Mouse (Mus musculus) heart, embryonic 14.5 days (tissue): ENCODE data around the gene Htr2c. TPM values are rescaled to one million over a fixed set of nuclear protein-coding genes. Genes with fewer than 3 reads are reported as not detected.

ENCODE experiments used
- ATAC-seq: fragments of 200-750 bp; cut with Nextera tagmentation; 2 replicates; pipeline ENCODE4 v1.8.0; 2017; ENCODE audit warnings: low read depth, moderate TSS enrichment; ENCODE audit not compliant: insufficient number of reproducible peaks, insufficient read depth, low FRiP score
- H3K27ac ChIP-seq, 2 experiments: fragments of 200-500 bp in 1 of 2; fragments of 300-500 bp in 1 of 2; sonication (generic) in 1 of 2; replicated peaks in 1 of 2; 2 replicates each; pipeline ENCODE4 v1.5.1; 2012 to 2014; ENCODE audit warnings: low read depth in 2 of 2, low read length in 2 of 2, control low read depth in 1 of 2, mild to moderate bottlenecking in 1 of 2, mixed read lengths in 1 of 2; ENCODE audit not compliant: control insufficient read depth in 1 of 2, insufficient read depth in 1 of 2
- H3K27me3 ChIP-seq: fragments of 300-500 bp; sonication (generic); 2 replicates; pipeline ENCODE4 v1.6.1; 2014; ENCODE audit warnings: mild to moderate bottlenecking, low read length, control low read depth; ENCODE audit not compliant: control insufficient read depth, insufficient read depth
- H3K36me3 ChIP-seq: fragments of 300-500 bp; sonication (generic); 2 replicates; pipeline ENCODE4 v1.6.1; 2014; ENCODE audit warnings: mild to moderate bottlenecking, control low read depth, low read length, mixed read lengths; ENCODE audit not compliant: control insufficient read depth, insufficient read depth
- H3K4me1 ChIP-seq, 2 experiments: fragments of 200-500 bp in 1 of 2; fragments of 300-500 bp in 1 of 2; sonication (generic) in 1 of 2; 2 replicates each; pipeline ENCODE4 v1.6.1; 2012 to 2014; ENCODE audit warnings: low read length in 2 of 2, control low read depth in 1 of 2, mixed read lengths in 1 of 2; ENCODE audit not compliant: control insufficient read depth in 2 of 2, insufficient read depth in 2 of 2
- H3K4me2 ChIP-seq: fragments of 300-500 bp; sonication (generic); 2 replicates; pipeline ENCODE4 v1.6.1; 2014; ENCODE audit warnings: mild to moderate bottlenecking, low read length
- H3K4me3 ChIP-seq, 2 experiments: fragments of 200-500 bp in 1 of 2; fragments of 300-500 bp in 1 of 2; sonication (generic) in 1 of 2; 2 replicates each; pipeline ENCODE4 v1.5.1; 2012 to 2014; ENCODE audit warnings: low read length in 2 of 2, mild to moderate bottlenecking in 2 of 2, control low read depth in 1 of 2, low read depth in 1 of 2, moderate library complexity in 1 of 2; ENCODE audit not compliant: control insufficient read depth in 1 of 2, insufficient read depth in 1 of 2
- H3K9ac ChIP-seq: fragments of 300-500 bp; sonication (generic); 2 replicates; pipeline ENCODE4 v1.6.1; 2014; ENCODE audit warnings: mild to moderate bottlenecking, low read length
- H3K9me3 ChIP-seq: fragments of 300-500 bp; sonication (generic); 2 replicates; pipeline ENCODE4 v1.6.1; 2016; ENCODE audit warnings: low read length, control low read depth; ENCODE audit not compliant: control insufficient read depth
- WGBS: fragments of 180-500 bp; shearing (Covaris S2); extraction: QIAGEN DNeasy Blood & Tissue Kit; methylation state at CpG from one replicate; pipeline ENCODE4 v1.1.7; 2014; 5-methylcytosine and 5-hydroxymethylcytosine counted together
- polyA plus RNA-seq: library from polyadenylated mRNA; unstranded; fragments of >200 nt; fragmentation: Nextera tagmentation; extraction: Ambion mirVana; gene quantifications from 2 replicates; pipeline ENCODE4 v1.2.1, GENCODE M21; 2014

The Htr2c gene
- polyA plus RNA-seq, 1 experiment from 2014 or later = not detected

DNA sequence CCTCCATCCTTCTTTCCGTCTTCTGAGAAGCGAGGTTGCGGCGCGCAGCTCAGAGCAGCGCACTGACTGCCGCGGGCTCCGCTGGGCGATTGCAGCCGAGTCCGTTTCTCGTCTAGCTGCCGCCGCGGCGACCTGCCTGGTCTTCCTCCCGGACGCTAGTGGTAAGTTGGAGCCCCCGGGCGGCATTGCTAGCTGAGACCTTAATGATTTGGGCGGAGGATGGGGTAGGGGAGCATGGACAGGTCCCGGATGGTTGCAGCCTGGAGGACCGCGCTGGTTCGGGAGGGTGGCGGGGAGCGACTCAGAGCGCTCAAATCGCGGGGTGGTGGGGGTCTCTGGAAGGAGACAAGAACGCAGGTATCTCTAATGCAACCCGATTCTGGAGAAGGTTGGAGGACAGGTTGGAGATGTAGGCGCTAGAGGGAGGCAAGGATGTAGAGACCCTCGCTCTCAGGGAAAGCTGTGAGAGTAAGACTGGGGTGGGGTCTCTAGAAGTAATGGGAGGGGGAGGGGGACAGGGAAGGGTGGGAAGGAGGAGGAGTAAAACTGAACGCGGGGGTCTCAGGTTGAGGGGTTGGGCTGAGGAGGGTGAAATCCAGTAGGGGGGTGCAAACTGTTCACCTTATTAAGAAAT lies 718 bp downstream of the Htr2c start:
- H3K4me1 ChIP-seq = no peaks in the 10 kb centered on the region
- no peak for ATAC-seq
- H3K4me3 ChIP-seq = peak overlapping the region; percentile 30 to 35; a peak in 3 of 4 replicates
- H3K27me3 ChIP-seq = peaks cover 29% of the 10 kb centered on the region
- H3K4me2 ChIP-seq = peak overlapping the region; percentile 61
- H3K9me3 ChIP-seq = no peaks in the 10 kb centered on the region
- H3K9ac ChIP-seq = no peak overlapping the region
- H3K27ac ChIP-seq = no peak overlapping the region
- WGBS = 15% methylated on average over 37 of the region's 37 CpGs
- no peaks in the 10 kb centered on the region for H3K36me3 ChIP-seq

DNA sequence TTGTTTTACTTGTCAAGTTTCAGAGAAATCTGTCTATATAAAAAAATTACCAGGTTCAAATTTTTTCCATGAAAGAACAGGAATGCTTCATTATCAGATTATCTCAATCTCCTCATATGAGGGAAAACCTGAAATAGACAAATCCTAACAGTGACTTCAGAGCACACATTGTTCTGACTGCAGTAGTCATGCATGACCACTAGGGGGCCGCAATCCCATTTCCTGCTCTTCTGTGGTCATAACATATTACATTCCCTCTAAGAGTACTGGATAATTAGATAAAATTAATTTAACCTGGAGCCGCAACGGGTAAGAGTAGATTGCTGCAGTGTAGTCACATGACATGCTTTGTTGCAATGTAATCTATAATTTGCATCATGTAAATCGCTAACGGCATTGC lies 17.6 kb downstream of the Htr2c start:
- no peaks in the 10 kb centered on the region for H3K9me3 ChIP-seq
- H3K36me3 ChIP-seq = no peaks in the 10 kb centered on the region
- H3K4me2 ChIP-seq = no peak overlapping the region
- no peak for ATAC-seq
- H3K27me3 ChIP-seq = no peaks in the 10 kb centered on the region
- no peak overlapping the region for H3K4me3 ChIP-seq
- H3K4me1 ChIP-seq = no peaks in the 10 kb centered on the region
- 64% methylated on average over 5 of the region's 5 CpGs for WGBS
- H3K9ac ChIP-seq = no peak overlapping the region
- no peak overlapping the region for H3K27ac ChIP-seq

DNA sequence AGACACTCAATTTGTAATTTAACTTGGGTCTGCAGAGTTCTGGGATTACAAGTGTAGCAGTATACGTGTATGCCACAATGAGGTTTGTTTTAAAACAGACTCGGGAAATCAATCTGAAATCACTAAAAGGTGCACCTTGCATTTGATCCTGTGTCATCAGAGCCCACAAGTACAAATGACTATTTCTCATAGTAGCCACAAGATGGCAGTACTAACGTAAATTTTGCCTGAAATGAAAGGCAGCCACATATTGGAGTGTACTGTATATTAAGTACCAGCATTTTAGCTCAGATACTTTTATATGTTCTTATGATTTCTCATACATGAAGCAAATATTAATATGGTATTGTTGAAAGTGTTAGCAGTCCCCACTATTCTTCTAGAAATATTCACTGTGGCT lies 93.4 kb downstream of the Htr2c start:
- no peak for ATAC-seq
- H3K36me3 ChIP-seq = no peaks in the 10 kb centered on the region
- no peaks in the 10 kb centered on the region for H3K27me3 ChIP-seq
- 15% methylated on average over 3 of the region's 3 CpGs for WGBS
- H3K9me3 ChIP-seq = no peaks in the 10 kb centered on the region
- H3K4me3 ChIP-seq = no peak overlapping the region
- H3K4me1 ChIP-seq = no peaks in the 10 kb centered on the region
- no peak overlapping the region for H3K9ac ChIP-seq
- H3K4me2 ChIP-seq = no peak overlapping the region
- H3K27ac ChIP-seq = no peak overlapping the region

DNA sequence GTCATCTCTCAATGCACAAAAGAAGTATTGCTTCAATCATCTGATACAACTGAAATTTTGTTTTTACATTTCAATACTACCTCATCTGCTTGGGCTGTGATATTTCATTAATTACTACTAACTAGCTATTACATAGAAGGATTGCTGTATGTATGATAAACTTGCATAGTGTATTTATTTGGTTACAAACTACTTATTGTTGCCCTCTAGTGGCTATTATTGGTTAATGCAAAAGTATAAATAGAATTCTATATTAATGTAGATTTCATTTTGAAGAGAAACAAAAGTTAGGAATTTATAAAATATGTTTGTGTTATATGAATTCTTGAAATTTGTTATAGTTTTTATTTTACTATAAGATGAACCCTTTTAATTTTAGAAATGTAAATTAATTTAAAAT lies 109.3 kb downstream of the Htr2c start:
- no peaks in the 10 kb centered on the region for H3K9me3 ChIP-seq
- no peak overlapping the region for H3K4me3 ChIP-seq
- no peak overlapping the region for H3K4me2 ChIP-seq
- no peak overlapping the region for H3K27ac ChIP-seq
- ATAC-seq = no peak
- no peaks in the 10 kb centered on the region for H3K27me3 ChIP-seq
- H3K36me3 ChIP-seq = no peaks in the 10 kb centered on the region
- no peak overlapping the region for H3K9ac ChIP-seq
- H3K4me1 ChIP-seq = no peaks in the 10 kb centered on the region

GRCm38 (mm10) chrX:147119155-147119554 lies 156.8 kb downstream of the Htr2c start:
- Histone ChIP-seq H3K9me3 (no peaks in the 10 kb centered on the region), H3K4me2 (no peak overlapping the region), H3K36me3 (no peaks in the 10 kb centered on the region), H3K4me3 (no peak overlapping the region), H3K9ac (no peak overlapping the region), H3K27me3 (no peaks in the 10 kb centered on the region), H3K27ac (no peak overlapping the region), H3K4me1 (no peaks in the 10 kb centered on the region)
- no peak for ATAC-seq
- WGBS = 10% methylated on average over 1 of the region's 1 CpGs

- Histone ChIP-seq H3K27ac (no peak overlapping the region), H3K9ac (no peak overlapping the region), H3K4me2 (no peak overlapping the region), H3K27me3 (no peaks in the 10 kb centered on the region), H3K9me3 (no peaks in the 10 kb centered on the region), H3K36me3 (no peaks in the 10 kb centered on the region), H3K4me3 (no peak overlapping the region), H3K4me1 (no peaks in the 10 kb centered on the region)
- no peak for ATAC-seq
These were observed 252.9 kb downstream of the Htr2c start for GRCm38 (mm10) chrX:147215251-147215650.

- no peaks in the 10 kb centered on the region for H3K36me3 ChIP-seq
- no peak for ATAC-seq
- H3K27me3 ChIP-seq = no peaks in the 10 kb centered on the region
- H3K27ac ChIP-seq = no peak overlapping the region
- no peaks in the 10 kb centered on the region for H3K9me3 ChIP-seq
- H3K4me1 ChIP-seq = no peaks in the 10 kb centered on the region
- H3K4me2 ChIP-seq = no peak overlapping the region
- no peak overlapping the region for H3K9ac ChIP-seq
- 50% methylated on average over 3 of the region's 3 CpGs for WGBS
- no peak overlapping the region for H3K4me3 ChIP-seq
These were observed 255.2 kb downstream of the Htr2c start for GRCm38 (mm10) chrX:147217382-147218013.
